Mouse (Mus musculus) inflammation-experienced regulatory T-cells, adult 16 weeks (primary cell): ENCODE results near the gene Slc22a18. TPM values are rescaled to one million over a fixed set of nuclear protein-coding genes. Genes with fewer than 3 reads are reported as not detected.

Experiments
- polyA plus RNA-seq: library from polyadenylated mRNA; unstranded; fragments of 100-300 nt; shearing (Covaris generic); gene quantifications from one replicate; pipeline ENCODE4 v1.2.1, GENCODE M21; 2017

Gene Slc22a18
- 0.44 TPM for polyA plus RNA-seq

DNA sequence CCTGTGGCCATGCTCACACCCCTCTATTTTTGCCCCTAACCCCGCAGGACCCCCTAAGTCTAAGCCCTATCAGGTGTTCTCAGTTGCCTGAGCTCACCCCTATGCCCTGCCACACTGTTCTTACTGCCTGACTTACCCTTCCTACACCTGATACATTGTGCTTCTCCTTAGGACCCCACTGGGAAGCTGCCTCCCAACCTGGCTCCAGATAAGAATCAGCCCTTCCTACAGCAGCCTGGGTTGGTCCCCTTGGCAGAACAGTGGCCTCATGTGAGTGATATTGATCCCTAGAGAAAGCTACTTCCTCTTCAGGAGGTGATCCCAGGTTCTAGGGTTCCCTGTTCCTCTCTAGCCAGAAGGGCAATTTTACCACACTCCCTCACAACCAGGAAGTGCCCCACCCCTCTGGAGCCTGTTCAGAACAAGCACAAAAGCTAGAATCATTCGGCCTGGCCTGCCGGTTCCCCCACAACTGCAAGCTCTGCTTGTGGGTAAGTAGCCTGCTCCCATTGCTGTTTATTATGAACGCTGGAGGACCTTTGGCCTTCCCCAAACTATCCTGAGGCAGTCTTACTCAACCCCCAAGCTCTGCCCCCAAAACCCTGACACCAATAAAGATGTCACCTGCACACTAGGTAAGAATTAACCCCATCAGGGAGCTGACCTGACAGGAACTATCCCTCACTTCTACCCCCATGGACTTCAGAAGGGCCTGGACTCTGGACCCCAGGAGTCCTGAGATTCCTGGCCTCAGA lies at the start of gene Slc22a18:
TSS of gene Slc22a18 (plus strand) at position 390 of the 755 bp plus-strand sequence.

DNA sequence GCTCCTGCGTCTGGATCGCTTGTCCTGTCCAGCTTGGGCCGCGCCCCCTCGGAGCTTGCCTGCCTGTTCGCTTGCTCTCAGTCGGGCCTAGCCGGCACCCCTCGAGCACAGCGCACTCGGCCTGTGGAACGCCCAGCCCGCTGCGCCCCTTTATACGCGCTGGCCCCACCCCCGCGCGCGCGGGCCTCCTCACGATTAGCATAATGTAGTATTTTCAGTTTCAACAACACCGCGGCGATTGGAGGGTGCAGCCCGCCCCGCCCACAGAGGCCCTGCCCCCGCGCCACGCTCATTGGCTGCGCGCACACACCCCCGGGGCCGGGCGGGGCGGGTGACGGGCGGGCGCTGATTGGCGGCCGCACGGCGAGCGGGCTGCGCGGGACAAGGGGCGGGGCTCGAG lies 12.7 kb upstream of the Slc22a18 start, which contains the start of gene Cdkn1c:
TSS of gene Cdkn1c (minus strand) at position 177 of the 400 bp plus-strand sequence.

DNA sequence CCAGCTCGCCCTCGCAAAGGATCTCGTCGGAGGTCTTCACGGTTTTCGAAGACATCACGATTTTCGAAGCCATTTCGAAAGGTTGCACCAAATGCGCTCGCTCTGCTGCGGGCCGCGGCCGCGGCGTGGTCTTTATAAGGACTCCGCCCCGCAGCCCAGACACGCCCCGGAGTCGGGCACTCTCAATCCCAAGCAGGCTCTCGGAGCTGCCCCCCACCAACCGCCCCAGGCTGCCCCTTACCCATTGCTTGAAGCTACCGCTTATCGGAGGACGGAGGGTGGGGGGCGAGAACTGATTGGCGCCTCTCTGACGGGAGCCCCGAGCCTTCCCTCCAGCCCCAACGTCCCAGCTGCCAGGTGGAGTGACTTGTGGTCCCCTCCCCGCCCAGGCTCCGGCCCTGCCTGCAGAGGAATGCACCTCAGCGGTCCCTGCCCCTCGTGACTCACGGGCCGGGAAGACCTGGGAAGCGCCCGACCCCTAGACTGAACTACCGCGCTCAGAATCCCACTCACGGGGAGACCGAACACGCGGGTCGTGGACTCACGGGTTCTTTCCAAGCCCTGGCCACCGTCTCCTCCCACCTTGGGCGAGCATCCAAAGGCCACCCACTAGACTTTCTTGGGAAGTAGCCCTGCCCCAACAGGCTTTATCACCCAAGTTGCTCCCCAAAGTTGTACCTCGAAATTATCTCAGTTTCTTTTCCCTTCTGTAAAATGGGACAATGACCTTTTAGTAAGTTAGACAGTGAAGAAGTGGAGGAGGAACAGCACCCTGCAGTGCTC lies 29.1 kb downstream of the Slc22a18 start, which contains the start of gene Phlda2:
TSS of gene Phlda2 (minus strand) at position 733 of the 783 bp plus-strand sequence.

Other genes starting within 250 kb of the Slc22a18 start
- 0.78 TPM for gene Cdkn1c, start 12.7 kb upstream of the Slc22a18 start, polyA plus RNA-seq
- gene Phlda2, start 29.4 kb downstream of the Slc22a18 start, polyA plus RNA-seq, result not detected
- gene Nap1l4, start 75.4 kb downstream of the Slc22a18 start, polyA plus RNA-seq, result 314 TPM
- 48.5 TPM for gene Cars, start 126.4 kb downstream of the Slc22a18 start, polyA plus RNA-seq
- 37.8 TPM for gene Tnfrsf26, start 155.0 kb downstream of the Slc22a18 start, polyA plus RNA-seq
- gene Tnfrsf22, start 175.9 kb downstream of the Slc22a18 start, polyA plus RNA-seq, result 34.5 TPM
- 6.1 TPM for gene Tnfrsf23, start 212.1 kb downstream of the Slc22a18 start, polyA plus RNA-seq